Mouse (Mus musculus) urinary bladder, adult 2 months (tissue): Measurements from ENCODE around the gene Tmem240. TPM values are rescaled to one million over a fixed set of nuclear protein-coding genes. Genes with fewer than 3 reads are reported as not detected.
"Not testable (repeated sequence)": the region's sequence is repeated elsewhere in the genome, so short reads cannot be mapped to it uniquely, and the experiment has no call there.

Source experiments
- DNase-seq: peaks from one replicate; pipeline ENCODE4 v3.0.0; 2022; ENCODE audit warnings: low spot score
- polyA plus RNA-seq: library from polyadenylated mRNA; depleted of rRNA; stranded (reverse); fragments of >200 nt; gene quantifications from 2 replicates; pipeline ENCODE4 v1.2.3, GENCODE M21; 2012

Tmem240 gene
- polyA plus RNA-seq, 1 experiment, result 3.3 TPM

DNA sequence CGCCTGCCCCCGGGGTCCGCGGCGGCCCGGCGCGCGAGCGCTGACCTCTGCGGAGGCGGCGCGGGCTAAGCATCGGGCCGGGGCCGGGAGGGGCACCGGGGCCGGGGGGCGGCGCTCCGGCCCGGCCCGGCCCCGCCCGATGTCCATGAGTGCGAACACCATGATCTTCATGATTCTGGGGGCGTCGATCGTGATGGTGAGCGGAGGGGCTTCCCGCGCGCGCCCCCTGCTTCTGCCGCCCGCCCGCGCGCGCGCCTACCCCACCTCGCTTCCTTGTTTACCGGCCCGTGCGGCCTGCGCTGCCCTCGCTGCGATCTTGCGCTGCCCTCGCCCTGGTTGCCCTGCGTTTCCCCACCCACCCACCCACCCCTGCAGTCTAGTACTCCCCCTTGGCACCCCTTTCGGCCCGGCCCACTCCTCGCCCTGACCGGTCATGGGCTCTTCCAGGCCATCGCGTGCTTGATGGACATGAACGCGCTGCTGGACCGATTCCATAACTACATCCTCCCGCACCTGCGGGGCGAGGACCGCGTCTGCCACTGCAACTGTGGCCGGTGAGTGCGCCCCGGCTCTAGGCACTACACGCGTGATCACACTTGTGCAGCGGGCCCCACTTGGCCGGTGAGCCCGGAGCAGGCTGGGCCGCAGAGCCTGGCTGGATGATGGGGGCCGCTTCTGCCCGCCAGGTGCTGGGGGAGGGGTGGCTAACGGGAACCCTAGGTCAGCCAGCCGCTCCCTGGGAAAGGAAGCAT lies 527 bp downstream of the Tmem240 start:
- DNase-seq, result peak; percentile 33

DNA sequence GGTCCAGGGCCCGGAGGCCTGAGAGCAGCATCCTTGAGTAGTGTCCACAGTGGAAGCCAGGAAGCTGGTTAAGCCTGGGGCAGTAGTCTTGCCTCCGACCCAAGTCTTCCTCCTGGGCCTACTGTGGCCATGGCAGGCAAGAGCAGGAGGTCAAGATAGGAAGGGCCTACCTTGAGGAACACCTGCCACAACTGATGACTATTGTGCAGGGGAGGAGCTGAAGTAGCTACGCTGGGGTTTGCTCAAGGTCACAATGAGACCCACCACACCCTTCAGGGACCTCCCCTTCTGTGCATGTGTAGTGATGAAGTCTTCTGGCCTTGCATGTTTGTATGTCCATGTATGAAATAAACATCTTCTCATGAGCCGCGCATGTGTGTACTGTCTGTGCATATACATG lies 1.2 kb downstream of the Tmem240 start:
- DNase-seq, result no peak

DNA sequence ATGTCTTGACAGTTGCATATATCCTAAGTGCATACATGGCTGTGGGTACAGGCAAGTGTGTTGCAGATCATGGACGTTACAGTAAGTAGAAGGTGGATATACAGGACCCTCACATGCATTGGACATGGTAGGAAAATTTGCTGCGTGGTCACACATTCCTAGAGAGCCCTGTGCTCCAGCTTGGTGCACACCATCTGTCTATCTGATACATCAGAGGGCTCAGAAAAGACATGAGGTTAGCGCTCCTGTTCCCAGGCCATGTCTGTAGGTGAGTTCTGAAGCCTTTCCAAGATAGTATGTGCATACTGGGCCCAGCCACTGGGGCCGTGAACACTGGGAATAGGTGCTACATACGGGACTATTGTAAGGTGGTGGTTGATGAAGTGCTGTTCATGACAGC lies 1.8 kb downstream of the Tmem240 start:
- no peak for DNase-seq

- DNase-seq, result no peak
Measured at GRCm38 (mm10) chr4:155738262-155738661, 3.7 kb downstream of the Tmem240 start.

DNA sequence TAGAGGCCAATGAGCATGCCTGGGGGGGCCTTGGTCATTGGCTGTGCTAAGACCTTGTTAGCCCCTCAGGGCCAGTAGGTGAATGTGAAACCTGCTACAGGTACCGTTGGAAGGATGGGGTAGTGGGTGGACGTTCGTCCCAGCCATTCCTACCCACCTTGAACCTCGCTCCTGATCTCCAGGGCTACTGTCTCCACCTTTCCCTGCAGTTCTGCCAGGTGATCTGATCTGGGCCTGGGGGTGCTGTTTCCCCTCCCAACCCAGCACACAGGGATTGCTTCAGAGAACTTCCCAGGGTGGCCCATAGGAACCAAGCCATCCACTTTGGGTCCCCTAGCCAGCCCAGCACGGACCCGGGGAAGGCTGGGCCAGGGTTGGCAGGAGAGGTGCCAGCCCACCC lies 4.6 kb downstream of the Tmem240 start:
- DNase-seq, result no peak

DNA sequence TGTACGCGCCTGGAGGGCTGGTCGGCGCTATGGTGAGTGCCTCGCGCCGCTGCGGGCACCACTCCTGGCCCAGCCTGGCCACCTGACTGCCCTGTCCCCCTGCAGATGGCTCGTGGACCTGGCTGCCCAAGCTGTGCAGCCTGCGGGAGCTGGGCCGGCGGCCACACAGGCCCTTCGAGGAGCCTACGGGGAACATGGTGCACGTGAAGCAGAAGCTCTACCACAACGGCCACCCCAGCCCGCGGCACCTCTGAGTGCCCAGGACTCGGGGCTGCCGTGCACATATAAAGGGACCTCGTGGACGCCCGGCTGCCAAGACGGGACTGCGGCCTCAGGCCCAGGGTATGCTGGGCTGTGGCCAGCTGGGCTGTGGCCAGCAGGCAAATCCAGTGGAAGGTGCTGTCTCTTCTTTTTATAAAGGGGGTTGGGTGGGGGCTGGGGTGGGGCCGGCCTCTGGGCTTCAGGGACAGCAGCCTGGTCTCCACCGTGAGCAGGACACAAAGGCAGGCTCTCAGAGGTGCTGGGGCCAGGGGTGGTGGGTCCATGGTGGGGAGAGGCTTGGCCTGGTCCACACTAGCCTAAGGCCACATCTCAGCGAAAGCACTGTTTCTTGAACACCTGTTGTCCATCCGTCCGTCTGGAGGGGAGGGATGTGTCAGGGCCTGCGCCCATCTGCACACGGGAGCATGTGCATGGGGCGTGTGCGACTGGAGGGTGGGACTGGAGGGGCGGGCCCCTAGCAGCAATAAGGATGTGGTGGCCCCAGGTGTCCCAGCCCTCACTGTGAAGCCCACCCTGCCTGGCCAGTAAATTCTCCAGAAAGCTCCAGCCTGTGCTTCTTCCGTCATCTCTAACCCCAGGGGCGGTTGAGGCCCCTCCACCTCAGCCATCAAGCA lies 5.4 kb downstream of the Tmem240 start:
- no peak for DNase-seq

GRCm38 (mm10) chr4:155740681-155741080 lies 6.1 kb downstream of the Tmem240 start:
- not testable (repeated sequence) for DNase-seq

DNA sequence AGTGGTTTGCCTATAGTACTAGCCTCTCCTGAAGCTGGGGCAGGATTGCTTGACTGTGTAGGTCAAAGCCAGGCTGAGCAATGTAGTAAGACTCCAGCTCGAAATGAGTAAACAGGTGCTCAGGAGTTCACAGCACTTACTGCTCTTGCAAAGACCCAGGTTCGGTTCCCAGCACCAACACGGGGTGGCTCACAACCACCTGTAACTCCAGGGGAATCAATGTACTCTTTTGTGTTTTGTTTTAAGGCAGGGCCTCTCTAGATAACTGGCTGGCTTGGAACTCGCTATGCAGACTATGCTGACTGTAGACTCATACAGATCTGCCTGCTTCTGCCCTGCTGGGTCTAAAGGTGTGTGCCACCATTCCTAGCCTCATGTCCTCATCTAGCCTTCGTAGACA lies 8.1 kb downstream of the Tmem240 start:
- DNase-seq, result no peak

DNA sequence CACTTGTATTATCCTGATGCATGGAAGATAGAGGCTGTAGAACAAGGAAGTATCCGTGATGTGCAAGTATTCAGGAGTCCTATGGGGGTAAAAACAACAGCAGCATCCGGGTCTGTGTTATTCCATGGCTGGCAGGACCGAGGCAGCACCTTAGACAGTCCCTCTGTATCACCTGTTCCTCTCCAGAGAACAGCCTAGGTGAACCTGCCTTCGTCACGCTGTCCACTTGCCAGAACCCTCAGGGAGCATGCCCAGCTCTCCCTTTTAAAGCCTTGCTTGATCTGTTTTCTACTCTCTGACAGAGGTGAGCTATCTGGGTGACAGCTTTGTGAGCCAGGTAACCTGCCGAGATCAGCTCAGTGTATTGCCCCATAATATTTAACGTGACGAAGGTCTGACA lies 9.9 kb downstream of the Tmem240 start:
- DNase-seq, result no peak

DNA sequence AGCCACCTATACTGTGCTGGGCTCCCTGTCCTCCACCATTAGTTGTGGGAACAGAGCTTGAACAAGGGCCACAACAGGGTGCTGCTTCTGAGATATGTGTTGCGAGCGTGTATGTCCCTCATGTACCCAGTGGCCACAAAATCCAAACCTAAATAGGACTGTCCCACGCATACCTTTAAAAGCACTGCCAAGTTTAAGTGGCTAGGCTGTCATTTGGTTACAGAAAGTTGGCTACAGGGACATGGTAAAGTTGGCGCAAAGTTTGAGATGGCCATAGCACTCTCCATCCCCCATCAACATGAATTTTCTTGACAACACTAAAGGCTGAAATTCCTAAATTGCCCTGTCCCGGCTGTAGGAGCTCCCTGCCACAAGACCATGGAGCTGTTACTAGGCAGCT lies 10.5 kb downstream of the Tmem240 start:
- DNase-seq, result no peak

DNA sequence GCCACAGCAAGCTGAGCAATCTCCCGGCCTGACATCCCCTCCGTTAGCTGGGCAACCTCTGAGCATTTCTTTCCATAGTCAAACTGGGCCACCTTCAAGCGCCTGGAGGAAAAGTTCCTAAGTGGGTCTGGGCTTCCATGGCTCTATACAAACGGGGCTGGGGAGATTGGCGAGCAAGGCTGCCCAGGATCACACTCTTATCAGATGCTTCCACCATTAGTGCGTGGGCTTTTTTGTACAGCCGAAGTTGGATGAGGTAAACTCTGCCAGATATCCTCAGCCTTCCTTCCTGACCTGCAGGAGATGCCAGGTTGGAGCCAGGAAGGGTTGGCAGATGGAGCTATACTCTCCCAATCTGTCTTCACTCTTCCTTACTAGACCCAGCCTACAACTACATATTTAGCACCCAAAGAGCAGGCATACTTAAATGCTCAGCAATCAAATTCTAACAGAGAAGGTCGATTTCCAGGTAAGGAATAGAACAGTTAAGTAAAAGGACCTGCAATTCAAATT lies 11.5 kb downstream of the Tmem240 start:
- no peak for DNase-seq

GRCm38 (mm10) chr4:155746575-155747490 lies 12.2 kb downstream of the Tmem240 start:
- no peak for DNase-seq

DNA sequence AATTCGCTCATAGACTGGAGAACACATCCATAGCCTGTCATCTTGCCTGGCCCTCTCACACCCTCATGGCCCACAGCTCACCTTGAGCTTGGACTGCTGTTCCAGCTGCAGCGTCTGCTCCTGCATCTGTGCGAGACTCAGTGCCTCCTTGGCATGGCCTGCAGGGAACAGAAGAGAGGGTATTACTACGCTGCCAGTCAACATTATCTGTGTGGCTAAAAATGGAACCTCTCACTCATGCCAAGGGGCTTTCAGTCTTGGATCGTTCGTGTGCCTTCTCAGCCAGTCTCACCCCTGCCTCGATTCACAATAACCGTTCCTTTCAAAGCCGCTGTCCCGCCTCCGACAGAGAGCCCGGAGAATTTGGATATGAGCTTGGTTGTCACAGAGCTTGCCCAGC lies 22.4 kb downstream of the Tmem240 start:
- DNase-seq, result no peak

GRCm38 (mm10) chr4:155759862-155760612 lies 25.4 kb downstream of the Tmem240 start:
- DNase-seq, result no peak

DNA sequence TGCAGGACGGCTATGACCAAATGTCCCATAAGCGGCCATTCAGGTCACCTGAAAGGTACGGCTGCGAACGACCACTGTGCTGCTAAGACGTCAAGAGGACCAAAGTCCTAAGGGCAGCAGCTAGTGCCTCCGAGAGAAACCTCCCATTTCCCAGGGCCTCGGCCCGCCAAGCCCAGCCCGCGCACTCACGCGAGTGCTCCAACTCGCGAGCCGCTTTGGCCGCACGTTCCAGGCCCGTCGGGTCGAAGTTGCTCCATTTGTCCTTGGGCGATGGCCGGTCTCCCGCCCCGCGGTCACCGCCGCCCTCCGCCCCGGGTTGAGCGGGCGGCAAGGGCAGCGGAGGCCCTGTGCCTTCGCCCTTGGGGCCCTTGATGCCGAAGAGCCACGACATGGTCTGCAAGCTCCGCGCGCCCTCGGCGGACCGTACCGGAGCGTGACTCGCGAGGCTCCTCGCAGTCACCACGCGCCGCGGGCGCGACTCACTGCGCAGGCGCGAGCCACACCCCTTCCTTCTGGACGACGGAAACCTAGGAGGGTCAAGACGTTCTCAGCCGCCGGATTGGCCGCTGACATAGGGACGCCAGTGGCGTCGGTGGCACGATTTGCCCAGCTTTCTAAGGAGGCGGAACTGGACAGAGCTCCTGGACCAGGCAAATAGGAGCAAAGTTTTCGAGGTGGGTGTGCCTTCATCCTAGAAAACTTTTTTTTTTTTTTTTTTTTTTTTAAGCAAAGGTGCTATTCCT lies 26.2 kb downstream of the Tmem240 start, which contains the start of gene Atad3a:
Atad3a (minus strand) TSS at position 481 of the 743 bp plus-strand sequence.
- peak; percentile 95 for DNase-seq

DNA sequence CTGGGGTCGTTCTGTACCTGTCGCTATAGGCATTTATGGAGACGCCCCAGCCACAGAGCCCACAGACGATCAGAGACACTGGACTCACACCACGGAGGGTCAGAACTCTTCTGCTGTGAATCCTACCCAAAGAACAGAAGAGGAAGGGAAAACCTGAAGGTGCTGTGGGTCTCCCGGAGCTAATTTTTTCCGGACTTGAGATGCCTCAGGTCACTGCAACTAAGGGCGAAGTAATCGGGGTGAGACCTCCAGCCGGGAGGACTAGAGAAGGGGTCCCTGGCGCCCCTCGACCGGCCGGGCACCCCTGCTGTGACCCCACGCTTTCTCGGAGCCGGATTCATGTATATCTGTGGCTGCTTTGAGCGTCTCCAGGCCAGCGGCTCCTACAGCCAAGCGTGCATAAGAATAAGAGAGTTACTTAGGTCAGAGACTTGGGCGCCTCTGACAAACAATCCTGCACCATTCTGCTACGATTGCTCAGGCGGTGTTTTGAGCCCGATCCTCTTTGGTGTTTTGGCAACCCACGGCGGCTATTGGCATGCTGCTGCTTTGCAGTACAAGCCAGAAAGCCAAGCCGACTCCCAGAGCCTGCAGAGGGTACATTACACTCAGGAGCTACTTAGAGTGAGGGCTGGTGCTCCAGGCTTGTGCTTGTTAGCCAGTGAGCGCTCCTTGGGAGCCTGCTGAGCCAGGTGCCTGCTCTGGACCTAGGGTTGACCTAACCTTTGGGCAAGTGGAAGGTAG lies 26.9 kb downstream of the Tmem240 start:
- no peak for DNase-seq

DNA sequence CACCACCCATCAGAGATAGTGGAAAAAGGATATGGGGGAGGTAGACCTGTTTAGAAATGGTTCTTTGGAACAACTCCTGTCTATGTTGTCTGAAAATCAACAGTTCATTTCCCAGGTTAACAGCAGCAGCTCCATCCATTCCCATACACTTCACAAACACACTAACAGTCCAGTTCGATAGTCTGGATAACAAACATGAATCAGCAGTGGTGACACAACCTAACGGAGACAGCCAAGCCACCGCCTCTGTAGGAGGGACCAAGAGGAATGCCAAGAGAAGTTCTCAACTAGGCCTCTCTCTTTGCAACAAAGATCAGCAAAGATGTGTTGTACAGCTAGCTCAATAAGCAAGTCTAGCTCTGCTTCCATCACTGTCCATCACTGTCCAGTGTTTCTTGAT lies 27.8 kb downstream of the Tmem240 start:
- DNase-seq, result no peak

DNA sequence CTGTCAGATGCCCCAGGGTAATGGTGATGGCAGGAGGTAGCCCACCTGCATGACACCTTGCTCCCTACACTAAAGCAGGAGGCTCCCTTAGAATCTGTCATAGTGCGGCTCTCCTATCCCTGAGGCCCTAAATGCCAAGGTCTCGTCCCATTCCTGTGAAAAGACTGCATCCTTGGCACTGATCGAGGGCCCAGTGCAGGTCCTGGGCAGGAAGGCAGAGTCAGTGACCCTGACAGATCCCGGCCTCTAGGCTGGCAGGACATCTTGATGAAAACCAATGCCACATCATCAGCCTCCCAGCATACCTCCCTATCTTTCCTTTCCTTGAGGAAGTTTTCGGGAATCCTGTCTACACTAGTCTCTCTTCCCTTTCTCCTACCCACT lies 34.9 kb downstream of the Tmem240 start:
- DNase-seq, result no peak

- peak; percentile 91 for DNase-seq
Measured at GRCm38 (mm10) chr4:155769880-155770512, 35.4 kb downstream of the Tmem240 start.
